Mouse (Mus musculus) lung, adult 2 months (tissue): ENCODE results near the gene Ripk4.

Source experiments
- CTCF ChIP-seq: fragments of 200-500 bp; IDR thresholded peaks from 2 replicates; pipeline ENCODE4 v1.5.1; 2011; ENCODE audit warnings: mild to moderate bottlenecking, low read length, control low read depth; ENCODE audit not compliant: insufficient read depth
- POLR2A ChIP-seq: fragments of 200-500 bp; IDR thresholded peaks from 2 replicates; pipeline ENCODE4 v1.6.1; 2011; ENCODE audit warnings: low read depth, mild to moderate bottlenecking, control low read depth, low read length, borderline replicate concordance; ENCODE audit errors: extremely low read depth

- TF ChIP-seq CTCF (no peak), POLR2A (no peak)
These were observed 42.1 kb upstream of the Ripk4 start for GRCm38 (mm10) chr16:97805646-97806045.
